Mouse (Mus musculus): ENCODE measurements around the gene Atp6v1c2. TPM values are rescaled to one million over a fixed set of nuclear protein-coding genes. Genes with fewer than 3 reads are reported as not detected.

The Atp6v1c2 gene
- polyA plus RNA-seq (2015; fragmentation: Nextera tagmentation; extraction: Ambion mirVana) = 19.2 and 19.9 TPM in 2 replicates

GRCm38 (mm10) chr12:17329259-17329658, at the start of gene Atp6v1c2:
TSS of gene Atp6v1c2 (minus strand) at chr12:17329359.
- peaks cover 7% of the 10 kb centered on the region; the same call in 1 of the 2 replicates for H3K4me1 ChIP-seq (replicated peaks; ENCODE audit: insufficient read depth, low read length)
- no peak within 1 kb of the TSS for H3K4me3 ChIP-seq (replicated peaks; ENCODE audit: low read depth, low read length)
- no peaks in the 10 kb centered on the region for H3K9me3 ChIP-seq (replicated peaks; ENCODE audit: low read length)
- no peak within 1 kb of the TSS for H3K4me2 ChIP-seq (ENCODE audit: low read length)
- DNase-seq (ENCODE audit: low spot score) (no peak), ATAC-seq (replicated peaks; ENCODE audit: low FRiP score, low read depth) (no peak)
- TF ChIP-seq CTCF (IDR thresholded peaks at IDR 0.05; ENCODE audit: low read depth) = no peak
- no peaks in the 10 kb centered on the region for H3K36me3 ChIP-seq (ENCODE audit: insufficient read depth, low read length)
- 67% methylated on average over 3 of the region's 3 CpGs for WGBS
- no peak within 1 kb of the TSS for H3K27ac ChIP-seq
- H3K9ac ChIP-seq (ENCODE audit: low read depth, low read length) = no peak within 1 kb of the TSS
- peaks cover 15% of the 10 kb centered on the region for H3K27me3 ChIP-seq (ENCODE audit: insufficient read depth, low read length)

GRCm38 (mm10) chr12:17376521-17376920, 47.4 kb upstream of the Atp6v1c2 start:
- 85% methylated on average over 6 of the region's 6 CpGs for WGBS
- no peak overlapping the region for H3K27ac ChIP-seq
- H3K4me2 ChIP-seq (ENCODE audit: low read length) = no peak overlapping the region
- H3K9me3 ChIP-seq (replicated peaks; ENCODE audit: low read length) = no peaks in the 10 kb centered on the region
- TF ChIP-seq CTCF (IDR thresholded peaks at IDR 0.05; ENCODE audit: low read depth) = no peak
- DNase-seq (ENCODE audit: low spot score) (no peak), ATAC-seq (replicated peaks; ENCODE audit: low FRiP score, low read depth) (no peak)
- peaks cover 18% of the 10 kb centered on the region; the same call in 1 of the 2 replicates for H3K36me3 ChIP-seq (ENCODE audit: insufficient read depth, low read length)
- H3K4me3 ChIP-seq (replicated peaks; ENCODE audit: low read depth, low read length) = no peak overlapping the region
- no peaks in the 10 kb centered on the region for H3K4me1 ChIP-seq (replicated peaks; ENCODE audit: insufficient read depth, low read length)
- H3K9ac ChIP-seq (ENCODE audit: low read depth, low read length) = no peak overlapping the region
- H3K27me3 ChIP-seq (ENCODE audit: insufficient read depth, low read length) = no peaks in the 10 kb centered on the region

- Histone ChIP-seq H3K27me3 (ENCODE audit: insufficient read depth, low read length) (no peaks in the 10 kb centered on the region), H3K9me3 (replicated peaks; ENCODE audit: low read length) (no peaks in the 10 kb centered on the region), H3K4me2 (ENCODE audit: low read length) (no peak overlapping the region), H3K4me1 (replicated peaks; ENCODE audit: insufficient read depth, low read length) (no peaks in the 10 kb centered on the region), H3K36me3 (ENCODE audit: insufficient read depth, low read length) (peaks cover 22% of the 10 kb centered on the region; the same call in 1 of the 2 replicates), H3K4me3 (replicated peaks; ENCODE audit: low read depth, low read length) (no peak overlapping the region), H3K9ac (ENCODE audit: low read depth, low read length) (no peak overlapping the region), H3K27ac (no peak overlapping the region)
- DNase-seq (ENCODE audit: low spot score) = no peak
- no peak for TF ChIP-seq CTCF (IDR thresholded peaks at IDR 0.05; ENCODE audit: low read depth)
- WGBS = 91% methylated on average over 4 of the region's 4 CpGs
- ATAC-seq (replicated peaks; ENCODE audit: low FRiP score, low read depth) = no peak
Observed at GRCm38 (mm10) chr12:17375243-17375642, 46.1 kb upstream of the Atp6v1c2 start.

GRCm38 (mm10) chr12:17373470-17373975, 44.4 kb upstream of the Atp6v1c2 start:
- peaks cover 19% of the 10 kb centered on the region; the same call in 1 of the 2 replicates for H3K36me3 ChIP-seq (ENCODE audit: insufficient read depth, low read length)

GRCm38 (mm10) chr12:17372696-17373095, 43.5 kb upstream of the Atp6v1c2 start:
- Histone ChIP-seq H3K4me2 (ENCODE audit: low read length) (no peak overlapping the region), H3K9me3 (replicated peaks; ENCODE audit: low read length) (no peaks in the 10 kb centered on the region), H3K36me3 (ENCODE audit: insufficient read depth, low read length) (peaks cover 19% of the 10 kb centered on the region; the same call in 1 of the 2 replicates), H3K4me3 (replicated peaks; ENCODE audit: low read depth, low read length) (no peak overlapping the region), H3K9ac (ENCODE audit: low read depth, low read length) (no peak overlapping the region), H3K4me1 (replicated peaks; ENCODE audit: insufficient read depth, low read length) (no peaks in the 10 kb centered on the region), H3K27ac (no peak overlapping the region), H3K27me3 (ENCODE audit: insufficient read depth, low read length) (no peaks in the 10 kb centered on the region)
- DNase-seq (ENCODE audit: low spot score) = no peak
- no peak for TF ChIP-seq CTCF (IDR thresholded peaks at IDR 0.05; ENCODE audit: low read depth)
- no peak for ATAC-seq (replicated peaks; ENCODE audit: low FRiP score, low read depth)
- 86% methylated on average over 3 of the region's 3 CpGs for WGBS

More at GRCm38 (mm10) chr12:17373470-17373975, 44.4 kb upstream of the Atp6v1c2 start:
- DNase-seq (ENCODE audit: low spot score) (no peak), ATAC-seq (replicated peaks; ENCODE audit: low FRiP score, low read depth) (no peak)
- TF ChIP-seq CTCF (IDR thresholded peaks at IDR 0.05; ENCODE audit: low read depth) = no peak
- 95% methylated on average over 5 of the region's 5 CpGs for WGBS
- Histone ChIP-seq H3K4me3 (replicated peaks; ENCODE audit: low read depth, low read length) (no peak overlapping the region), H3K4me1 (replicated peaks; ENCODE audit: insufficient read depth, low read length) (no peaks in the 10 kb centered on the region), H3K9me3 (replicated peaks; ENCODE audit: low read length) (no peaks in the 10 kb centered on the region), H3K4me2 (ENCODE audit: low read length) (no peak overlapping the region), H3K27me3 (ENCODE audit: insufficient read depth, low read length) (no peaks in the 10 kb centered on the region), H3K9ac (ENCODE audit: low read depth, low read length) (no peak overlapping the region), H3K27ac (no peak overlapping the region)

- peaks cover 19% of the 10 kb centered on the region; the same call in 1 of the 2 replicates for H3K36me3 ChIP-seq (ENCODE audit: insufficient read depth, low read length)
- ATAC-seq (replicated peaks; ENCODE audit: low FRiP score, low read depth) (no peak), DNase-seq (ENCODE audit: low spot score) (no peak)
- H3K4me3 ChIP-seq (replicated peaks; ENCODE audit: low read depth, low read length) = no peak overlapping the region
- H3K4me2 ChIP-seq (ENCODE audit: low read length) = no peak overlapping the region
- peak; percentile 49 for TF ChIP-seq CTCF (IDR thresholded peaks at IDR 0.05; ENCODE audit: low read depth)
- 84% methylated on average over 8 of the region's 8 CpGs for WGBS
- H3K4me1 ChIP-seq (replicated peaks; ENCODE audit: insufficient read depth, low read length) = no peaks in the 10 kb centered on the region
- H3K9me3 ChIP-seq (replicated peaks; ENCODE audit: low read length) = no peaks in the 10 kb centered on the region
- H3K27me3 ChIP-seq (ENCODE audit: insufficient read depth, low read length) = no peaks in the 10 kb centered on the region
- H3K9ac ChIP-seq (ENCODE audit: low read depth, low read length) = no peak overlapping the region
- no peak overlapping the region for H3K27ac ChIP-seq
Observed at GRCm38 (mm10) chr12:17371589-17372235, 42.6 kb upstream of the Atp6v1c2 start.
